Mouse (Mus musculus) fibroblast of lung, adult 2 months (primary cell): ENCODE measurements around the gene Trim9.

Experiments used
- DNase-seq: peaks from one replicate; pipeline ENCODE4 v3.0.0-alpha.2; 2011; ENCODE audit warnings: low read depth

Gene Trim9

GRCm38 (mm10) chr12:70325826-70326225 lies 21.6 kb downstream of the Trim9 start:
- peak; percentile 12 for DNase-seq

GRCm38 (mm10) chr12:70322790-70323189 lies 24.6 kb downstream of the Trim9 start:
- DNase-seq, result no peak

GRCm38 (mm10) chr12:70316147-70316546 lies 31.3 kb downstream of the Trim9 start:
- DNase-seq, result no peak

GRCm38 (mm10) chr12:70307881-70308280 lies 39.5 kb downstream of the Trim9 start:
- DNase-seq, result no peak

- DNase-seq, result no peak
These were observed 40.4 kb downstream of the Trim9 start for GRCm38 (mm10) chr12:70307062-70307461.

GRCm38 (mm10) chr12:70304014-70304413 lies 43.4 kb downstream of the Trim9 start:
- no peak for DNase-seq

- no peak for DNase-seq
These were observed 43.9 kb downstream of the Trim9 start for GRCm38 (mm10) chr12:70303525-70303924.

- DNase-seq, result no peak
These were observed 45.2 kb downstream of the Trim9 start for GRCm38 (mm10) chr12:70302022-70302720.

- DNase-seq, result no peak
These were observed 53.3 kb downstream of the Trim9 start for GRCm38 (mm10) chr12:70293927-70294684.

GRCm38 (mm10) chr12:70293165-70293926 lies 54.1 kb downstream of the Trim9 start:
- DNase-seq, result no peak

- DNase-seq, result peak; percentile 12
These were observed 61.9 kb downstream of the Trim9 start for GRCm38 (mm10) chr12:70285521-70285920.

GRCm38 (mm10) chr12:70284979-70285378 lies 62.4 kb downstream of the Trim9 start:
- no peak for DNase-seq

- no peak for DNase-seq
These were observed 64.2 kb downstream of the Trim9 start for GRCm38 (mm10) chr12:70283116-70283731.

- DNase-seq, result no peak
These were observed 66.5 kb downstream of the Trim9 start for GRCm38 (mm10) chr12:70280930-70281329.

- no peak for DNase-seq
These were observed 67.0 kb downstream of the Trim9 start for GRCm38 (mm10) chr12:70280381-70280780.

GRCm38 (mm10) chr12:70277071-70277939 lies 70.1 kb downstream of the Trim9 start:
- no peak for DNase-seq

GRCm38 (mm10) chr12:70269724-70270123 lies 77.7 kb downstream of the Trim9 start:
- no peak for DNase-seq

GRCm38 (mm10) chr12:70267314-70267713 lies 80.1 kb downstream of the Trim9 start:
- no peak for DNase-seq

- no peak for DNase-seq
These were observed 80.9 kb downstream of the Trim9 start for GRCm38 (mm10) chr12:70266494-70266931.

GRCm38 (mm10) chr12:70263721-70264120 lies 83.7 kb downstream of the Trim9 start:
- no peak for DNase-seq

GRCm38 (mm10) chr12:70262271-70262953 lies 85.0 kb downstream of the Trim9 start:
- DNase-seq, result no peak
